Mouse (Mus musculus): ENCODE results near the gene Lrr1. TPM values are rescaled to one million over a fixed set of nuclear protein-coding genes. Genes with fewer than 3 reads are reported as not detected.

Gene Lrr1
- polyA plus RNA-seq, 1 experiment from 2014 or later, result 16.5 TPM

DNA sequence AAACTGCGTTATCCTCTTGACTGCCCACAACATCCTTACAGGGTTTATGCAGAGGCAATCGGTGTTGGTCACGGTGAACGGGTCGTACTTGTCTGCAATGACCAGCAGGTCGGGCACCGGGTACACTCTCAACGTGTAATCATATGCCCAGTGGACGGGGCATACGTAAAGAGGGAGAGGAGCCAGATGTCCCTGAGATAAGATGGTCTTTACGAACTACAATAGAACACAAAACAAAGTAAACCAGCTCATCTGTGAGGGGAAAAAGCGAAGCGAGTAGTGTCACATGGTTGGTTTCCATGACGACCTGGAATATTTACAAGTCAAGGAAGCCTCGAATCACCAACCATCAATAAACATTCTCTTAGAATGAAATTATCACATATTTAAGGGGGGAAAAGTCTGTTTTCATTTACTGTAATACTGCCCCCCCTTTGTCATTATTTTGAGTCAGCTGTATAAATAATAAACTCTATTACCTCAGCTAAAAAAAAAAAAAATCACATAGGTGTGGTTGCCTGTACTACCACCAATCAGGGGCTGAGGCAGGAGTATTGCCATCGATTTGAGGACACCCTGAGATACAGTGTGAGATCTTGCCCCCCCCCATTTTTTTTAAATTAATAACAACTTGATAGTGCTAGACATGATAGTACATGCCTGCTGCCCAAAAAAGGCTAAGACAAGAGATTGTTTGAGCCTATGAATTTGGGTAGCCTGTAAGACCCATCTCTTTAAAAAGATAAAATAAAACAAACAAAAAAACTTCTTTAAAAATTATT lies 35.6 kb downstream of the Lrr1 start, which contains the start of gene Gm49384:
TSS of gene Gm49384 (minus strand) at position 216 of the 782 bp plus-strand sequence.
- H3K4me3 ChIP-seq (replicated peaks; ENCODE audit: low read length), result no peak within 1 kb of the TSS
- no peak for ATAC-seq (ENCODE audit: insufficient read depth, low FRiP score)
- no peak within 1 kb of the TSS for H3K4me2 ChIP-seq (ENCODE audit: low read depth, low read length)
- peaks cover 3% of the 10 kb centered on the region for H3K4me1 ChIP-seq (ENCODE audit: control insufficient read depth, insufficient read depth, low read length)
- no peak within 1 kb of the TSS for H3K9ac ChIP-seq (ENCODE audit: low read length)
- H3K27me3 ChIP-seq (ENCODE audit: control insufficient read depth, insufficient read depth, low read length), result no peaks in the 10 kb centered on the region
- H3K27ac ChIP-seq (ENCODE audit: low read length), result no peak within 1 kb of the TSS
- H3K36me3 ChIP-seq (ENCODE audit: control insufficient read depth, insufficient read depth, low read length), result 0 out of 2 replicates have a peak, but pooled peaks cover 2% of the 10 kb centered on the region
- no peaks in the 10 kb centered on the region for H3K9me3 ChIP-seq (replicated peaks; ENCODE audit: control insufficient read depth, low read length)
- WGBS, result 78% methylated on average over 16 of the region's 16 CpGs

DNA sequence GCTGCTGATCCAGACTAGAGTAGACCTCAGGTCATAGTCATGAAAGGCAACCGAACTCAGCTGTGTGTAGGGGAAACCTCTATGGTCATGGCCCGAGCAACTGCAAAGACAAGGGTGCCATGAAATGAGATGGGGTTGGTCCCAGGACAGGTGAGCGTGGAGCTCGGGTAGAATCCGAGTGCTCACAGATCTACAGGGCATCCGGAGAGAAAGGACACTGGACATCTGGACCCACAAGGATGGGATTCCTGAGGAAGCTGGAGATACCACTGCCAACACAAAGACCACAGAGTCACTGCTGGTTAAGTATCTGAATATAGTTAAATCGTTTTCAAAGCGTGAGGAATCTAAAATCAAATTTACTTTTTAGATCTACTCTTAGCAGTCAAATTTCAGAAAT lies 38.8 kb downstream of the Lrr1 start:
- Histone ChIP-seq H3K4me3 (replicated peaks; ENCODE audit: low read length) (no peak overlapping the region), H3K9me3 (replicated peaks; ENCODE audit: control insufficient read depth, low read length) (no peaks in the 10 kb centered on the region), H3K27me3 (ENCODE audit: control insufficient read depth, insufficient read depth, low read length) (no peaks in the 10 kb centered on the region), H3K4me1 (ENCODE audit: control insufficient read depth, insufficient read depth, low read length) (no peaks in the 10 kb centered on the region), H3K4me2 (ENCODE audit: low read depth, low read length) (no peak overlapping the region), H3K27ac (ENCODE audit: low read length) (no peak overlapping the region), H3K36me3 (ENCODE audit: control insufficient read depth, insufficient read depth, low read length) (peaks cover 8% of the 10 kb centered on the region; the same call in 1 of the 2 replicates), H3K9ac (ENCODE audit: low read length) (no peak overlapping the region)
- WGBS, result 92% methylated on average over 8 of the region's 8 CpGs
- ATAC-seq (ENCODE audit: insufficient read depth, low FRiP score), result no peak

DNA sequence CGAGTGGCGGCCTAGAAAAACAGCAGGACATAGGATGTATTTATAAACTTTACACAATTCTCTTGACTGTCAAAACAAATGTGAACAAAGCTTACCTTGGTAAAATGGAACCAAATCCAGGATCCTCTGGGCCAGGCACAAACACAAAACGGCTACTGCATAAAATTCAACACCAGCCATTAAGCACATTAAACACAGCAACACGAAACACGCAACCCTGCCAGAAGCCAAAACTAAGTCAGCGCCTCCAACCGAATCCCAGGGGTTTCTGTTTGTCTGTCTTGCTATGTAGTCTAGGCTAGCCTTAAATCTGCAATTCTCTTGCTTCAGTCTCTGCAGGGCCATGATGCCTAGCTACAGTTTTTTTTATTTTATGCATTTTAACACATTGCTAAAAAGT lies 39.3 kb downstream of the Lrr1 start:
- no peak for ATAC-seq (ENCODE audit: insufficient read depth, low FRiP score)
- WGBS, result 95% methylated on average over 7 of the region's 7 CpGs
- no peak overlapping the region for H3K4me3 ChIP-seq (replicated peaks; ENCODE audit: low read length)
- peaks cover 8% of the 10 kb centered on the region; the same call in 1 of the 2 replicates for H3K36me3 ChIP-seq (ENCODE audit: control insufficient read depth, insufficient read depth, low read length)
- H3K9ac ChIP-seq (ENCODE audit: low read length), result no peak overlapping the region
- no peaks in the 10 kb centered on the region for H3K27me3 ChIP-seq (ENCODE audit: control insufficient read depth, insufficient read depth, low read length)
- no peak overlapping the region for H3K4me2 ChIP-seq (ENCODE audit: low read depth, low read length)
- H3K9me3 ChIP-seq (replicated peaks; ENCODE audit: control insufficient read depth, low read length), result no peaks in the 10 kb centered on the region
- H3K27ac ChIP-seq (ENCODE audit: low read length), result no peak overlapping the region
- H3K4me1 ChIP-seq (ENCODE audit: control insufficient read depth, insufficient read depth, low read length), result no peaks in the 10 kb centered on the region

DNA sequence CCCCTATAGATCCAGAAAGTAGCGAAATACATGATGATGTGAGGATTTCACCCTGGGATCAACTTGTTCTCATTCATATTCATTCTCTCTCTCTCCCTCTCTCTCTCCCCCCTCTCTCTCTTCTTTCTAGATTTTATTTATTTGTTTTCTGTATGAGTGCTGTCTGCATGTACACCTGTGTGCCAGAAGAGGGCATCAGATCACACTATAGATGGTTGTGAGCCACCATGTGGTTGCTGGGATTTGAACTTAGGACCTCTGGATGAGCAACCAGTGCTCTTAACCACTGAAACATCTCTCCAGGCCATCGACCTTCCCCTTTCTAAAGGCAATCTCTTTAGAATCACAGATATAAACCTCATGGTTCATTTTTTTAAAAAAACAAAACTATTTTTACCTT lies 39.9 kb downstream of the Lrr1 start:
- Histone ChIP-seq H3K9me3 (replicated peaks; ENCODE audit: control insufficient read depth, low read length) (no peaks in the 10 kb centered on the region), H3K4me3 (replicated peaks; ENCODE audit: low read length) (no peak overlapping the region), H3K27ac (ENCODE audit: low read length) (no peak overlapping the region), H3K36me3 (ENCODE audit: control insufficient read depth, insufficient read depth, low read length) (peaks cover 8% of the 10 kb centered on the region; the same call in 1 of the 2 replicates), H3K9ac (ENCODE audit: low read length) (no peak overlapping the region), H3K4me1 (ENCODE audit: control insufficient read depth, insufficient read depth, low read length) (no peaks in the 10 kb centered on the region), H3K27me3 (ENCODE audit: control insufficient read depth, insufficient read depth, low read length) (no peaks in the 10 kb centered on the region), H3K4me2 (ENCODE audit: low read depth, low read length) (no peak overlapping the region)
- no peak for ATAC-seq (ENCODE audit: insufficient read depth, low FRiP score)
- 89% methylated on average over 2 of the region's 2 CpGs for whole genome bisulfite sequencing

DNA sequence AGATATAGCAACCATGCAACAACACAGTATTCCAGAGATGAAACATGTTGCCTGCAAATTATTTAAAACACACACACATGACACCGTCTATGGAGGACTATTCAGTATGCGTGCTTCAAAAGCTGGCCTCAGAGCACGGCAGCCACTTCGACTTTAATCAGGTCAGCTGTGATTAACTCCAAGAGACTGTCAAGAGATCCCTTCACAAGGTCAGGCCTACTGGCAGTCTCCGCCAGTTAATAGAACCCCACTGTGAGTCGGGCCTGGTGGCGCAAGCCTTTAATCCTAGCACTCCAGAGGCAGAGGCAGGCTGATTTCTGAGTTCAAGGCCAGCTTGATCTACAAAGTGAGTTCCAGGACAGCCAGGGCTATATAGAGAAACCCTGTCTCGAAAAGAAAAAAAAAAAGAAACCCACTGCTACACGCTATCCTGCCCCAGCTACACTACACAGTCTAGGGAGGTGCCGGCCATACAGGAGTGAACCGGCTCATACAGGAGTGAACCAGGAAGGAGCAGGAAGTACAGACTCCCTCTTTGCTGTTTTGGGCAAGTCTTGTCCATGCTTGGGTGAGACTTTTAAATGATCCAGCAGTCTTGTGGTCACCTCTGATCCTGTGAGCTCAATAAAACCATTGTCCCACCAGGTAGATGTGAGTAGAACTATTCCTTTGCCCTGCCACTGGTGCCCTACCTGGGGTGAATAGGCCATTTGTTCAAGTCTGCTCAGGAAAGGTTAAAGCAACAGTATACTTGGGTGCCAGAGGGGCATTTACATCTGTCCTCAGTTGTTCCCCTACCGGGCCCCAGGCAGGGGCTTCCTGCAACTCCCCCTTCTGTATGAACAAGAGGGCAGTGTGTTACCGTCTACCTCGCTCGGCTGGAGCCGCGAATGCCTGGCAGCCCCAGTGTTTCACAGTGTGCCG lies 41.7 kb downstream of the Lrr1 start:
- H3K4me1 ChIP-seq (ENCODE audit: control insufficient read depth, insufficient read depth, low read length), result no peaks in the 10 kb centered on the region
- no peak overlapping the region for H3K4me3 ChIP-seq (replicated peaks; ENCODE audit: low read length)
- no peaks in the 10 kb centered on the region for H3K9me3 ChIP-seq (replicated peaks; ENCODE audit: control insufficient read depth, low read length)
- no peak for ATAC-seq (ENCODE audit: insufficient read depth, low FRiP score)
- no peaks in the 10 kb centered on the region for H3K27me3 ChIP-seq (ENCODE audit: control insufficient read depth, insufficient read depth, low read length)
- H3K27ac ChIP-seq (ENCODE audit: low read length), result no peak overlapping the region
- no peak overlapping the region for H3K4me2 ChIP-seq (ENCODE audit: low read depth, low read length)
- H3K36me3 ChIP-seq (ENCODE audit: control insufficient read depth, insufficient read depth, low read length), result peaks cover 8% of the 10 kb centered on the region; the same call in 1 of the 2 replicates
- WGBS, result 92% methylated on average over 18 of the region's 18 CpGs
- no peak overlapping the region for H3K9ac ChIP-seq (ENCODE audit: low read length)

DNA sequence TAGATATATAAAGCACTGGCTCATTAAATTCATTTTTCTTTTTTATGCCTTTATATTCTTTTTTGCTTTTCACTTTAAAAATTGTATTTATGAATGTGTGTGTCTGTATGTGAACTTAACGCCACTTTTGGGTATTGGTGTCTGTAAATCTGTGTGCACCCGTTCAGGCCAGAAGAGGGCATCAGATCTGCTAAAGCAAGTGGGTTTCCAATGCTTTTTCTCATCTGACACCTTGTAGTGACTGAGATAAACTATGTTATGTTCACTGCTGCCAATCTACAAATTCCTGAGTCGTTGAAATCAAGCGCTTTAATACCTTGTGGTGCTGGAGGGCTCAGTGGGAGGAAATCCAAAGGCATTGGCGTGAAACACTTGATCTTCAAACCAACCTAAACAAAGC lies 42.4 kb downstream of the Lrr1 start:
- no peak overlapping the region for H3K4me2 ChIP-seq (ENCODE audit: low read depth, low read length)
- H3K4me1 ChIP-seq (ENCODE audit: control insufficient read depth, insufficient read depth, low read length), result no peaks in the 10 kb centered on the region
- ATAC-seq (ENCODE audit: insufficient read depth, low FRiP score), result no peak
- no peaks in the 10 kb centered on the region for H3K27me3 ChIP-seq (ENCODE audit: control insufficient read depth, insufficient read depth, low read length)
- no peak overlapping the region for H3K4me3 ChIP-seq (replicated peaks; ENCODE audit: low read length)
- H3K36me3 ChIP-seq (ENCODE audit: control insufficient read depth, insufficient read depth, low read length), result peaks cover 8% of the 10 kb centered on the region; the same call in 1 of the 2 replicates
- no peak overlapping the region for H3K27ac ChIP-seq (ENCODE audit: low read length)
- H3K9me3 ChIP-seq (replicated peaks; ENCODE audit: control insufficient read depth, low read length), result no peaks in the 10 kb centered on the region
- WGBS, result 68% methylated on average over 5 of the region's 5 CpGs
- H3K9ac ChIP-seq (ENCODE audit: low read length), result no peak overlapping the region

DNA sequence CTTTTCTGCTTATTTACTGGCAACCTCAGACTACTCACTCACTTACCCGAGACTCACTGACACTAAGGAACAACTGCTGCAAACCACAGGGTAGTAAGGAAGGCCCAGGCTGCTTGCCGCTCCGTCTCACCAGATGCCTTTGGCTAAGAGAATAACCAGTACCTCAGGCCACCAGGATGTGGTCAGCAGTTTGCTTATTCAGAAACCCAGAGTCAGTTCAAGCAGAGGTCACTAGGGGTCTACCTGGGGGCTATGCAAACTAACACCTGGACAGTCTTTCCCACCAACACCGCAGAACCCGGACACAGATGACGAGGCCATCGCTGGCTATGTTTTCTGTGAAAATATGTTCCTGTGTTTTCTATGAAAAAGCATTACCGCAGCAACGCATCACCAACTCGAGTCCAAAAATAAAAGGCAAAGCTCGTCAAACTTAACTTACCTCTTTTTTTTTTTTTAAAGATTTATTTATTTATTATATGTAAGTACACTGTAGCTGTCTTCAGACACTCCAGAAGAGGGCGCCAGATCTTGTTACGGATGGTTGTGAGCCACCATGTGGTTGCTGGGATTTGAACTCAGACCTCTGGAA lies 44.7 kb downstream of the Lrr1 start:
- peaks cover 15% of the 10 kb centered on the region for H3K36me3 ChIP-seq (ENCODE audit: control insufficient read depth, insufficient read depth, low read length)
- H3K4me1 ChIP-seq (ENCODE audit: control insufficient read depth, insufficient read depth, low read length), result no peaks in the 10 kb centered on the region
- H3K4me3 ChIP-seq (replicated peaks; ENCODE audit: low read length), result no peak overlapping the region
- H3K9me3 ChIP-seq (replicated peaks; ENCODE audit: control insufficient read depth, low read length), result no peaks in the 10 kb centered on the region
- H3K4me2 ChIP-seq (ENCODE audit: low read depth, low read length), result no peak overlapping the region
- ATAC-seq (ENCODE audit: insufficient read depth, low FRiP score), result no peak
- no peak overlapping the region for H3K27ac ChIP-seq (ENCODE audit: low read length)
- H3K9ac ChIP-seq (ENCODE audit: low read length), result no peak overlapping the region
- 94% methylated on average over 13 of the region's 13 CpGs for WGBS
- no peaks in the 10 kb centered on the region for H3K27me3 ChIP-seq (ENCODE audit: control insufficient read depth, insufficient read depth, low read length)

DNA sequence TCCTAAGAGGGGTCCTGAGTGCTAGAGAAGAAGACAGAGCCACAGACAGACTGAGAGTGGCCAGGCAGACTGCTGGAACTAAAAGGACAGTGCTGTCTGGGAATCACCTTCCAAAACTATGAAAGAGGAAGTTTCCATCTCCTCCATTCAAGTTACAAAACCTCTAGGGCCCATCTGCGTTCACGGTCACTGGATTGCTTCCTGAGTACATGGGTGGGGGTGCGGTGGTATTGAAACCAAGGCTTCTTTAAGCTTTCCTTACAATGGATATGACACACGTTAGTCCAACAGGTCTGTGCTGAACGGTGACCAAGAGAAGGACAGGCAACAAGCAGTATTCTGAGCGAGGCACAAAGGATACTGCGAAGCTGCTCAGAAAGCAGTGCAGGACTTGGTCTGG lies 45.8 kb downstream of the Lrr1 start:
- Histone ChIP-seq H3K4me3 (replicated peaks; ENCODE audit: low read length) (no peak overlapping the region), H3K9me3 (replicated peaks; ENCODE audit: control insufficient read depth, low read length) (no peaks in the 10 kb centered on the region), H3K4me1 (ENCODE audit: control insufficient read depth, insufficient read depth, low read length) (no peaks in the 10 kb centered on the region), H3K27ac (ENCODE audit: low read length) (no peak overlapping the region), H3K27me3 (ENCODE audit: control insufficient read depth, insufficient read depth, low read length) (no peaks in the 10 kb centered on the region), H3K36me3 (ENCODE audit: control insufficient read depth, insufficient read depth, low read length) (peaks cover 15% of the 10 kb centered on the region), H3K9ac (ENCODE audit: low read length) (no peak overlapping the region), H3K4me2 (ENCODE audit: low read depth, low read length) (no peak overlapping the region)
- no peak for ATAC-seq (ENCODE audit: insufficient read depth, low FRiP score)
- 95% methylated on average over 7 of the region's 7 CpGs for WGBS

Data from stomach, embryonic 16.5 days (tissue).